Mouse (Mus musculus) kidney, postnatal 25 days (tissue): ENCODE data around the gene Gm10961.
A peak's percentile ranks its signal among the peaks of the same experiment; 100 is the strongest.

Source experiments
- DNase-seq, 2 experiments: peaks; one replicate each; pipeline ENCODE4 v3.0.0; 2021; ENCODE audit warnings: mixed read lengths in 2 of 2

The Gm10961 gene

GRCm38 (mm10) chr3:107630682-107631522 is at the start of gene Gm10961:
Gm10961 (plus strand) TSS chr3:107631322.
- DNase-seq, result peak; percentile 75 to 84

DNA sequence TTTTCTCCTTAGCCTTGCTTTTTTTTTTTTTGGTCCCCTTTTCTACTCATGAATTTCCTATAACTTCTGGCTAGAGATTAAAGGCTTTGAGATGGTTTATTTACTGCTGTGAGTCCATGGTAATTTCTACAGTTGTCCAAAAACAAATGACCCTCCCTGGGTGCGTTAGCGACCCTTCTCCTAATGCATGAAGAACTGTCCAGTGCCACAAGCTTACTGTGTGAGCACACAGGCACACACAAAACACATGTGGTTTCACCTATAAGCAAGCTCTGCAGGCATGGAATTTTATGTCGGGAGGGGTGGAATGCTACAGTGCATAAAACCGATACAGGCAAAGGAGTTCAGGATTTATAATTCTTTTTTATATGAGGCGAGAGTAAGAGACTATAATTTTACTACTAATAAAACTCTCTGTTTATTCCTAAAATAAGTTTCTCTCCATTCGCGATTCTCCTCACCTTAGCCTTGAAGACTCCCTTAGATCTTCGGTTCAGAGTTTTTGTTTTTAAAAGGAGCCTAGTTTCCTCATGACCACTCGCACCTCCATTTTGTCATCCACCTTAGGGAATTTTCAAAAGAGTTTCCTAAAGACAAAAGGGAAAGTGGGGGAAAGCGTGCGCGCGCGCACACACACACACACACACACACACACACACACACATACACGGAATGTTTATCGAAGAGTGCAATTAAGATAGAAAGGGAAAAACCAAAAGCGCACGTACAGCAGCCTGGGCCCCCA is 48.8 kb upstream of the Gm10961 start:
- no peak for DNase-seq

GRCm38 (mm10) chr3:107582875-107583767 is 48.0 kb upstream of the Gm10961 start:
- DNase-seq, result no peak

DNA sequence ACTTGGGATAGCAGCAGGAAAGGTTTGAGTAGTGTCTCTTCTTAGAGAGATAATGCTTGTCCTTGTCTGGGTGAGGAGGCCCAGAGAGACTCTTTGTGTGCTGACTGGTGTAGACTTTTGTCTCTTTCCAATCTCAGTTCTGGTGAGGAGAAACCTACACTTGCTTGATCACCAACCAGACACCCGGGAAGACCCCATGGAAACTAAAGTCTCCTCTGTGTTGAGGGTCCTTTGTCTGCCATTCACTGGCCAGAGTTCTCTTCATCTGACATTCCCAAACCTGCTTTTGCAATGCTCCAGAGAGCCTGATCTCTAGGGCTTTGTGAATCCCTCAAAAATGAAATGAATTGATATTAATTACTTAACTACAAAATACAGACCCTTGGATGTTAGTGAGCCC is 47.2 kb upstream of the Gm10961 start:
- no peak for DNase-seq

- no peak for DNase-seq
These were observed 44.6 kb upstream of the Gm10961 start for GRCm38 (mm10) chr3:107586504-107586903.

DNA sequence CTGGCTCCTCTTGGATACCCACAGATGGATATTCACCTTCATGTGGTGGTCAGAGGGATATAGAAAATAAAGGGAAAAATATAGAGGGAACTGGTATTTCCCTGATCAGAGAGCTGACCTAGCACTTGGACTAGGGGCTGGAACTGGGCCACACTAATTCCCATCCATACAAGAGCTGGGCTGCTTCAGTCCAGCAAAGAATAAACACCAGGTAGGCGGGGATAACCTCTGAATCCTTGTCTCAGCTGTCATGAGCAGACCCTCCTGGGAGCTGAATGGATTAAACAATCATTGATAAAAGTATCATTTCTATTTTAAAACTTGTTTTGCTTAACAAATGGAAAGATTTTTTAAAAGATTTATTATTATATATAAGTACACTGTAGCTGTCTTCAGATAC is 39.5 kb upstream of the Gm10961 start:
- DNase-seq, result no peak

GRCm38 (mm10) chr3:107593632-107594031 is 37.5 kb upstream of the Gm10961 start:
- DNase-seq, result no peak

DNA sequence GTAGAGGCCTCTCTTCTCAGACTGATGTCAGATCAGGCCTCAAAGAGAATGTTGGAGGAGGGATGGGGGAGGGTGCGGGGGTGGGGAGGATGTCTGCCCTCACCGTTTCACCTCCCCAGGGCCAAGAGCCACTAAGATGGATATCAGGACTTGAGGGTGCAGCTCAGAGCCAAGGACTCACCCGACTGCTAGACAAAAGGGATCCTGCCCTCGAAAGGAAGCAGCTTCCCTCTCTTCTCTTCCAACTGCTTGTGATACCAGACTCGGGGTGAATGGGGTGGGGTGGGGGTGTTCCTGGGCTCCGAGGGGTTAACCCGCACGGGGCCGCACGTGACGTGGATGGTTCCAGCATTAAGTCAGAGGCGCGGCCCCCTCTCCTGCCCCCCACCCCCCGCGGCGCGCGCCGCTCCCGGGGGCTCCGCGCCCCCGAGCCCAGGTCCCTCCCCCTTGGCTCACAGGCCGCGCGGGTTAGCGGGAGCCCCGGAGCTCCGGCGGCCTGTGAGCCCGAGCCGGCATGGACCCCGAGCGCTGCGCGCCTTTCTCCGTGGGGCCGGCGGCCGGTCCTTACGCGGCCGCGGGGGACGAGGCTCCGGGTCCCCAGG is 36.4 kb upstream of the Gm10961 start, which contains the start of gene Alx3:
TSS of gene Alx3 (plus strand) at position 370 of the 602 bp plus-strand sequence.
- no peak for DNase-seq

GRCm38 (mm10) chr3:107595264-107595937 is 35.7 kb upstream of the Gm10961 start:
- no peak for DNase-seq

- no peak for DNase-seq
These were observed 35.1 kb upstream of the Gm10961 start for GRCm38 (mm10) chr3:107595938-107596461.

DNA sequence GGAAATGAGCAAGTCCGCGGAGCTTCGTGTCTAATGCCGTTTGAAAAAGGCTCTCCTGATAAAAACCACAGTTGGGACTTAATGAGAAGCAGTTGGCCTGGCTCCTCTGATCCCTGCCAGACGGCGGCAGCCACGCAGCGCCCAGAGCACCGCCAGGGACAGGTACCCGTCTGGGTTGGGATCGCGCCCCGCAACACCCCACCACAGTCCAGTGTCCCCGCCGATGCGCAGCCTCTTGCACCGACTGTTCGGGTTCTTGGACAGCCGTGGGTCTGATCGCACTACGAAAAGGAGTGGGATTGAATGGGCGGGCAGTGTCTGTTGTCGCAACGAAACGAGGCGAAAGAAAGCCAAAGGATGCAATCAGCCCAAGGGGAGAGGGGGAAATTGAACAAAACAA is 34.6 kb upstream of the Gm10961 start:
- no peak for DNase-seq

GRCm38 (mm10) chr3:107597134-107597533 is 34.0 kb upstream of the Gm10961 start:
- DNase-seq, result no peak

DNA sequence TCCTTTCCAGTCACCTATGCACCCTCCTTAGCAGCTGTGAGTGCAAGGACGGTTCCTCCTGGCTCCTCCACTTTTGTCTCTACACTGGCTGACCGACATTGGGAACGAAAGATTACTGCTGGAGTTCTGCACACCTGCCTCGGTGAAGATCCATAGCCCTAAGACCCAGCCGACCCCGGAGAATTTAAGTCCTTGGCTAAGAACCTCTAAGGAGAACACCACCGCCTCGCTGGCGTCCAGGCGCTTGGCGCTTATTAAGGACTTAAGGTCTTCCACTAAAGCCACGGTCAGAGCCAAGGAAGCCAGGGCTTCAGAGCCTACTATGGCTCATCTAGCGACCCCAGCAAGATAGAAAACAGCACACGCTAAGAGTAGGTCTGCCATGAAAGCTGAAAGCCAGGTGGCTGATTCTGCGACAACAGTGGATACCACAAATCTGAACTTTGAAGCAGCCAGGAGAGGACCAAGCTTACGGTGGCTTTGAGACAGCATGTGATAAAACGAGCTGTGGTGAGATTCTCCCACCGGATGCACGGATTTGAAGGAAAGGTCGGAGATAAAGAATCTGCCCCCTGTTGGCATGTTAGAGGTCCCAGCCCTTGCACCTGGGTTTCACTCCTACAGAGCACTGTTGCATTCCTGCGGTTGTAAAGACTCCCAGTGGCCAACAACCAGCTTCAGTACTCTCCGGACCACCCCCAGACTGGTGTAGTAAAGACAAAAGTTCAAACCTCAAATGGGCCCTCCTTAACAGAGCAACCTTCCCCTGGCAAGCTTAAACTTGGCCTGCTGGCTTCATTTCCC is 33.3 kb upstream of the Gm10961 start:
- DNase-seq, result no peak

DNA sequence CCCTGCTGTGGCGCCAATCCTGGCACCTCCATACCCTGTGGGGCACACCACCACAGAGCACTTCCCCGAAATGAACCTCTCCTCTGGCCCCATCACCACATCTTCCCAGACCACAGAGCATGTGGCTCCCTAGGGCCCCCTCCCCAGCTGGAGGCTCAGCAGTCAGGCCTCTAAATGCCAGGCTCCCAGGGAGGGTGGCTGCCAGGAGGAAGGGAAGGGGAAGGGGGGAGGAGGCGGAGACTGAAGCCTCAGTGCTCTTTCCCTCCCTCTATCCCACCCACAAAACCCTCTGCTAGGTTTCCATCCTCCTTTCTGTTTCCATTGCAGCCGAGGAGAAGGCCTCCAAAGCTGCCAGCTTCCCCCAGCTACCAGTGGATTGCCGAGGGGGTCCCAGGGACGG is 31.0 kb upstream of the Gm10961 start:
- DNase-seq, result no peak

GRCm38 (mm10) chr3:107605304-107605703 is 25.8 kb upstream of the Gm10961 start:
- peak; percentile 59 to 70 for DNase-seq

GRCm38 (mm10) chr3:107607221-107607620 is 23.9 kb upstream of the Gm10961 start:
- DNase-seq, result no peak

DNA sequence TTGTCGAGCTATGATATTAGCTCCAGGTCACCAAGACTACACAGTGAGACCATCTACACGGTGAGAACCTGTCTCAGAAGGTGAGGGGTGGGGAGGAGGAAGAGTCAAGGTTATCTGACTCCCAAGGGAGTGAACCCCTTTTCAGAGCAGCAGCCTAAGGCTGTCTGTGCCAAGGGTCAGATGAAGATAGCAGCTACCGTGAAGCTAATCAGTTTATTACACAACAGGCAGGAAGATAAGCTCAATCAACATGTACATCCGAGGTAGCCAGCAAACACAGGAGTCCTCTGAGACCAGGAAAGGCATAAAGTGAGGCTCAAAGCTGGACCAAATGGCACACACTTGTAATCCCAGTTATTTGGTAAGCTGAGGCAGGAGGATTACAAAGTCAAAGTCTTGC is 22.3 kb upstream of the Gm10961 start:
- DNase-seq, result no peak

DNA sequence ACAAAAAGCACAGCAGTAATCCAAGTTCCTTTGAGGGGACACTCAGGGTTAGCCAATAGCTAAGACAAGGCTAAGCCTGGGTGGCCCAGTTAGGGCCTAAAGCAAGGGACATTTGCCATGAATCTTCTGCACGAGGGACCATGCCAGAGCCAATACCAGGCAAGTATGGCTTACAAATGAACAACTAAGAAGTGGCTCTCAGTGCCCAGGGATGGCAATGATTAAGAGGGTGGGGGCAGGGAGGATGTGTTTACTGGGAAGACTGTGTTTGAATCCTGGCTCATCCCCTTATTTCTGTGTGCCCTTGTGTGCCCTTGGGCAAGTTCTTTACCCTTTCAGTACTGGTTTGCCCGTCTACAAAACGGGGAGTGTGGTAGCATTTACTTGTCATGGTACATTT is 21.7 kb upstream of the Gm10961 start:
- DNase-seq, result peak; percentile 62 to 73

DNA sequence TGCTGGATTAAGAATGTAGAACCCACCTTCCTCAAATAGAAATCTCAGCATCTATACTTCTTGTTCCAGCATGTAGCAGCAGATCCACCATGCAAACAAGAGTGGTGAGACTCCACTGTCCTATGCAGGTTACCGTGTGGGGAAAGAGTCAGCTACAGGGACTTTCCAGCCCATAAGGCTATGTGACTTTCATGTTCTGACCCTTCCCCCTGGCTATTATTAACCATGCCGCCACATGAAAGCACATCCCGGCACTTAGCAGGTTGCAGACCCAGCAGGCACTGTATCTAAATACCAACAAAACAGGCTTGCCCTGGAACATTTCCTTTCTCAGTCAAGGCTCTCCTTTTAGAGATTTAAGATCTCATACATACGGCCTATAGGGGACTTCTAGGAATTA is 19.7 kb upstream of the Gm10961 start:
- DNase-seq, result no peak

- DNase-seq, result peak; percentile 80 to 86
These were observed 18.1 kb upstream of the Gm10961 start for GRCm38 (mm10) chr3:107612902-107613525.
